9 mouse cellular contexts compared by ENCODE assay signal in the genomic region with DNA sequence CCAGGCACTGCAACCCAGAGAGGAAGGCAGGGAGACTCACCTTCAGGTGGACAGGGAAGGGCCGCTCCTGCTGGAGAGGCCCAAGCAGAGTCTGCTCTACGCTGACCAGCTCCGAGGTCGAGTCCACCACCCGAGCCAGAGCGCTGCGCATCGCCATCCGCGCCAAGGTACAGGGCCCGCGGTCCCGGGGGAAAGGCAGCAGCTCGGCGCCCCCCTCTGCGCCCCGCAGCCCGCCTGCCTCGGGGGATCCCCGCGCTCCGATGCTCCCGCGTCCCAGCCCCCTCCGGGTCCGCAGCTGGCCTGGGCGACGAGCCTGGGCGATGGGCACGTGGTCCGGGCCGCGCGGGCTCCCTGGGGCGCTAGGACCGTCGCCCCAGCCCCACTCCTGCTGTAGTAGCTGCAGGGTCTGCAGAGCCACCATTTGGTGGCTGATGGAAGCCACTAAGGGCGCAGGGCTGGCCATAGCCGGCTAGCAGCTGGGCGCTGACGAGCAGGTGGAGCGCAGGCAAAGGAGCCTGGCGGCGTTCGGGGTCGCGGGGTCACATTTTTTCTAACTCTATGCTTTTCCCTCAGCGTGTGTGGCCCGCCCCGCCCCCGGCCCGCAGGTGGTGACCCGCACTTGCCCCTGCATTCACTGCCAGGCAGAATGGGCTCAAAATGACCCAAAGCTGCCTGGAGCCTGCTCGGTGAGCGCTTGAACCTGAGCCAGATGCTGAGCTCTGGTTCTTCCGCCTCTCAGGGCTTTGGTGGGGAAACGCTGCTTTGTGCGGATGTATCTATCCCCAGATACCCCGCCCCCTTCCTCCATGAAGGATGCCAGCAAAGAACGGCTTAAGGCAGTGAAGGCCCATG. TPM values are rescaled to one million over a fixed set of nuclear protein-coding genes. Genes with fewer than 3 reads are reported as not detected.
DNase-seq lines count a peak whose midpoint lies in the region; ATAC-seq and TF ChIP-seq lines count a peak whose summit lies in the region.
"Had no signal": no experiment of that assay in that cellular context is flagged by ENCODE, and none has a peak within 500 bp of the region (broad histone marks: within the 10 kb centered on the region; RNA-seq: fewer than 3 reads in every experiment).

A gene (plus strand): TSS at position 102 of the 852 bp plus-strand sequence.
A gene (minus strand): TSS at position 560 of the 852 bp plus-strand sequence.

- ATAC-seq in lung, embryonic 14.5 days (ENCODE audit: insufficient read depth), result peak; percentile 78
- peak; percentile 25; the same call in 1 of the 2 replicates for ATAC-seq in intestine, postnatal 0 days
- ATAC-seq in limb, embryonic 12.5 days (ENCODE audit: insufficient number of reproducible peaks, insufficient read depth, low FRiP score, low TSS enrichment, low read depth), result peak; percentile 85
- peak; percentile 74 for ATAC-seq in neural tube, embryonic 11.5 days (ENCODE audit: insufficient read depth, low FRiP score, low TSS enrichment)

- 1% methylated on average over 59 of the region's 60 CpGs for WGBS in lung, embryonic 14.5 days
- WGBS in lung, adult 2 months, result 4% methylated on average over 60 of the region's 60 CpGs
- WGBS in intestine, postnatal 0 days, result 4% methylated on average over 59 of the region's 60 CpGs
- WGBS in limb, embryonic 12.5 days, result 1% methylated on average over 60 of the region's 60 CpGs
- under 1% methylated on average over 56 of the region's 60 CpGs for WGBS in neural tube, embryonic 11.5 days

- peak within 1 kb of the TSS; percentile 48 for H3K4me3 ChIP-seq in lung, embryonic 14.5 days (ENCODE audit: low read depth, low read length)
- no peak within 1 kb of the TSS for H3K4me3 ChIP-seq in lung, adult 2 months (replicated peaks; ENCODE audit: extremely low read depth, low read depth, low read length)
- peak within 1 kb of the TSS; percentile 27 for H3K4me3 ChIP-seq in intestine, postnatal 0 days (ENCODE audit: low read depth, low read length)
- H3K4me3 ChIP-seq in limb, embryonic 12.5 days (replicated peaks), result peak within 1 kb of the TSS; percentile 49
- peak within 1 kb of the TSS; percentile 46 for H3K4me3 ChIP-seq in neural tube, embryonic 11.5 days (ENCODE audit: low read depth, low read length)

- no peaks in the 10 kb centered on the region for H3K9me3 ChIP-seq in lung, embryonic 14.5 days (ENCODE audit: low read depth, low read length)
- H3K9me3 ChIP-seq in intestine, postnatal 0 days (ENCODE audit: control insufficient read depth), result no peaks in the 10 kb centered on the region
- no peaks in the 10 kb centered on the region for H3K9me3 ChIP-seq in limb, embryonic 12.5 days
- no peaks in the 10 kb centered on the region for H3K9me3 ChIP-seq in neural tube, embryonic 11.5 days (ENCODE audit: control insufficient read depth, low read length)
- H3K9me3 ChIP-seq: G1E had no signal

- peak within 1 kb of the TSS; percentile 99 for H3K4me2 ChIP-seq in lung, embryonic 14.5 days
- peak within 1 kb of the TSS; percentile 80 for H3K4me2 ChIP-seq in intestine, postnatal 0 days (replicated peaks; ENCODE audit: low read depth)
- H3K4me2 ChIP-seq in limb, embryonic 12.5 days, result peak within 1 kb of the TSS; percentile 99
- peak within 1 kb of the TSS; percentile 98 for H3K4me2 ChIP-seq in neural tube, embryonic 11.5 days (ENCODE audit: low read depth)

- no peak within 1 kb of the TSS for H3K27ac ChIP-seq in lung, embryonic 14.5 days (ENCODE audit: low read depth)
- H3K27ac ChIP-seq in intestine, postnatal 0 days (ENCODE audit: low read depth, low read length), result no peak within 1 kb of the TSS
- no peak within 1 kb of the TSS for H3K27ac ChIP-seq in limb, embryonic 12.5 days
- 0 out of 2 replicates have a peak within 1 kb of the TSS, but pooled peaks have one; percentile 14 for H3K27ac ChIP-seq in neural tube, embryonic 11.5 days (ENCODE audit: low read depth, low read length)

- no peaks in the 10 kb centered on the region for H3K36me3 ChIP-seq in lung, embryonic 14.5 days (ENCODE audit: insufficient read depth)
- H3K36me3 ChIP-seq in intestine, postnatal 0 days (ENCODE audit: control insufficient read depth, insufficient read depth), result no peaks in the 10 kb centered on the region
- H3K36me3 ChIP-seq in limb, embryonic 12.5 days, result no peaks in the 10 kb centered on the region
- no peaks in the 10 kb centered on the region for H3K36me3 ChIP-seq in neural tube, embryonic 11.5 days (ENCODE audit: control insufficient read depth, insufficient read depth, low read length)
- H3K36me3 ChIP-seq: G1E had no signal

- no peak for TF ChIP-seq POLR2A in lung, adult 2 months (IDR thresholded peaks at IDR 0.05; ENCODE audit: borderline replicate concordance, extremely low read depth, low read depth, low read length)

- H3K9ac ChIP-seq in lung, embryonic 14.5 days, result peak within 1 kb of the TSS; percentile 58
- 0 out of 2 replicates have a peak within 1 kb of the TSS, but pooled peaks have one; percentile 12 for H3K9ac ChIP-seq in intestine, postnatal 0 days (ENCODE audit: low read depth, low read length)
- H3K9ac ChIP-seq in limb, embryonic 12.5 days (replicated peaks), result peak within 1 kb of the TSS; percentile 61
- H3K9ac ChIP-seq in neural tube, embryonic 11.5 days (ENCODE audit: low read length), result peak within 1 kb of the TSS; percentile 63

- no peaks in the 10 kb centered on the region for H3K27me3 ChIP-seq in lung, embryonic 14.5 days (ENCODE audit: insufficient read depth, low read length)
- no peaks in the 10 kb centered on the region for H3K27me3 ChIP-seq in intestine, postnatal 0 days (replicated peaks; ENCODE audit: control insufficient read depth, insufficient read depth, low read length)
- peaks cover 37% of the 10 kb centered on the region for H3K27me3 ChIP-seq in limb, embryonic 12.5 days
- H3K27me3 ChIP-seq in neural tube, embryonic 11.5 days (ENCODE audit: control insufficient read depth, insufficient read depth, low read length), result no peaks in the 10 kb centered on the region

- H3K4me1 ChIP-seq in lung, embryonic 14.5 days (ENCODE audit: insufficient read depth), result 0 out of 2 replicates have a peak, but pooled peaks cover 6% of the 10 kb centered on the region
- no peaks in the 10 kb centered on the region for H3K4me1 ChIP-seq in lung, adult 2 months (ENCODE audit: control insufficient read depth, insufficient read depth, low read length)
- H3K4me1 ChIP-seq in intestine, postnatal 0 days (replicated peaks; ENCODE audit: control insufficient read depth, insufficient read depth, low read length), result no peaks in the 10 kb centered on the region
- peaks cover 13% of the 10 kb centered on the region for H3K4me1 ChIP-seq in limb, embryonic 12.5 days (replicated peaks)
- H3K4me1 ChIP-seq in neural tube, embryonic 11.5 days (ENCODE audit: control insufficient read depth, insufficient read depth, low read length), result peaks cover 4% of the 10 kb centered on the region; the same call in 1 of the 2 replicates

- TF ChIP-seq CTCF in lung, embryonic 14.5 days (IDR thresholded peaks at IDR 0.05; ENCODE audit: low read depth), result no peak
- no peak for TF ChIP-seq CTCF in lung, adult 2 months (IDR thresholded peaks at IDR 0.05; ENCODE audit: insufficient read depth, low read length)
- no peak for TF ChIP-seq CTCF in intestine, postnatal 0 days (IDR thresholded peaks at IDR 0.05; ENCODE audit: low read depth)

- peak; percentile 72 for DNase-seq in lung, embryonic 14.5 days
- DNase-seq in lung, adult 2 months, result no peak
- peak; percentile 25 to 52 for DNase-seq in cerebellum, postnatal 4 days (ENCODE audit: low spot score in 2 of 2)
- DNase-seq in gastrocnemius, postnatal 4 days (ENCODE audit: low spot score in 2 of 2), result peak; percentile 19 to 45
- peak; percentile 74 for DNase-seq in neural tube, embryonic 11.5 days (ENCODE audit: low spot score)
- peak; percentile 63 to 75 for DNase-seq in thymus, postnatal 36 days

RNA-seq across cellular contexts. Expression of the first gene that starts in this region (rescaled TPM):
- polyA plus RNA-seq in lung, embryonic 14.5 days (2014; fragmentation: Nextera tagmentation; extraction: Ambion mirVana), result 73.7 and 79.2 TPM in 2 replicates
- 2.0 and 2.6 TPM in 2 replicates for polyA plus RNA-seq in lung, adult 2 months (2012; rRNA removed)
- 10 to 100 TPM; 16.2 to 16.3 TPM for total RNA-seq in gastrocnemius, postnatal 4 days (2021)
- 56.1 and 57.3 TPM in 2 replicates for polyA plus RNA-seq in intestine, postnatal 0 days (2015; fragmentation: Nextera tagmentation; extraction: Ambion mirVana)
- polyA plus RNA-seq in limb, embryonic 12.5 days (2016; fragmentation: Nextera tagmentation; extraction: Ambion mirVana), result 64.5 TPM in 2 replicates
- polyA plus RNA-seq in neural tube, embryonic 11.5 days (2014; fragmentation: Nextera tagmentation; extraction: Ambion mirVana), result 54.7 and 59.6 TPM in 2 replicates

RNA-seq across cellular contexts. Expression of the second gene that starts in this region (rescaled TPM):
- polyA plus RNA-seq in lung, embryonic 14.5 days (2014; fragmentation: Nextera tagmentation; extraction: Ambion mirVana), result 1.1 and 1.2 TPM in 2 replicates
- polyA plus RNA-seq in lung, adult 2 months (2012; rRNA removed), result not detected in 2 replicates
- total RNA-seq in gastrocnemius, postnatal 4 days (2021), result under 1 TPM; 0.42 to 0.75 TPM
- 0.50 and 0.57 TPM in 2 replicates for polyA plus RNA-seq in intestine, postnatal 0 days (2015; fragmentation: Nextera tagmentation; extraction: Ambion mirVana)
- polyA plus RNA-seq in limb, embryonic 12.5 days (2016; fragmentation: Nextera tagmentation; extraction: Ambion mirVana), result 0.56 and 0.72 TPM in 2 replicates
- polyA plus RNA-seq in neural tube, embryonic 11.5 days (2014; fragmentation: Nextera tagmentation; extraction: Ambion mirVana), result 1.6 and 2.3 TPM in 2 replicates
- total RNA-seq: G1E had no signal
- polyA plus RNA-seq: G1E had no signal

Comparison
In these comparisons a context has a peak if more than half of its experiments do, and no peak if none do; other contexts are left out.
1. RNA of the first gene that starts in this region (polyA plus RNA-seq): 73.7 to 79.2 TPM in lung, embryonic 14.5 days, 64.5 TPM in limb, embryonic 12.5 days, 54.7 to 59.6 TPM in neural tube, embryonic 11.5 days and 56.1 to 57.3 TPM in intestine, postnatal 0 days; 2.0 to 2.6 TPM in lung, adult 2 months; every median in the first group is over 10 times any median in the second.
2. ATAC-seq: peak in every context shown above with its lines; median percentile 85 in limb, embryonic 12.5 days; 78 in lung, embryonic 14.5 days; 74 in neural tube, embryonic 11.5 days; 25 in intestine, postnatal 0 days.
3. H3K9ac ChIP-seq: peak in every context shown above with its lines; median percentile 63 in neural tube, embryonic 11.5 days; 61 in limb, embryonic 12.5 days; 58 in lung, embryonic 14.5 days; 12 in intestine, postnatal 0 days.
4. Peak in every context shown above with its lines, with median percentiles within 50 percentile points of each other: H3K4me2 ChIP-seq.